Mouse (Mus musculus): ENCODE measurements around the gene BC034090.

- TF ChIP-seq POLR2A (IDR thresholded peaks at IDR 0.05; ENCODE audit: low read depth, low read length) (no peak), CTCF (conservative IDR thresholded peaks at IDR 0.05; ENCODE audit: insufficient read depth, insufficient read length, low read depth, low read length) (no peak)
These were observed 38.2 kb downstream of the BC034090 start for GRCm38 (mm10) chr1:155205822-155206660.
